In the genomic region with DNA sequence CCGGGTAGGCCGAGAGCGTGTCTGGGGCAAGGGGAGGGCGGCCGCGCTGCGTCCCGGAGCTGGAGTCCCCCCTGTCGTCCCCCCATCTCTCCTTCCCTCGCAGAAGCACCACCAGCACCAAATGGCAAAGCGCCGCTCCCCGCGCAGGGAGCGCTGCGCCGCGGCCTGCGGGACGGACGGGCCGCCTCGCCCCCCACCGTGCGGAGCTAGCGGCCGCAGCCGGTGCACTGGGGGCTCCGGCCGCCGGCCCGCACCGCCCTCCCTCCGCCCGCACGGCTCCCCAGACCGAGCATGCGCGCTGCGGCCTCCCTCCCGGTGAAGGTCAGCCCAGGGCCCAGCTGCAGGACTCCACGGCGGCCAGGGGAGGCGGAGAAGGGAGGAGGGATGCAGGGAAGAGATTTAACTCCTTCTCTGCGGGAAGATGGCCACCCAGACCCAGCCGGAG, we compare ENCODE assay signal across 8 mouse cellular contexts. TPM values are rescaled to one million over a fixed set of nuclear protein-coding genes. Genes with fewer than 3 reads are reported as not detected.
DNase-seq lines count a peak whose midpoint lies in the region; ATAC-seq and TF ChIP-seq lines count a peak whose summit lies in the region.

No protein-coding gene starts in this region.

- H3K4me2 ChIP-seq in embryonic facial prominence, embryonic 14.5 days (ENCODE audit: low read depth, low read length) = peak overlapping the region; percentile 79
- H3K4me2 ChIP-seq in heart, embryonic 13.5 days = peak overlapping the region; percentile 94
- H3K4me2 ChIP-seq in kidney, postnatal 0 days (ENCODE audit: low read length) = peak overlapping the region; percentile 55
- peak overlapping the region; percentile 43 for H3K4me2 ChIP-seq in liver, embryonic 16.5 days (ENCODE audit: low read depth, low read length)

- H3K9me3 ChIP-seq in embryonic facial prominence, embryonic 14.5 days (ENCODE audit: control insufficient read depth, low read length) = no peaks in the 10 kb centered on the region
- no peaks in the 10 kb centered on the region for H3K9me3 ChIP-seq in heart, embryonic 13.5 days
- no peaks in the 10 kb centered on the region for H3K9me3 ChIP-seq in kidney, postnatal 0 days (replicated peaks; ENCODE audit: low read length)
- H3K9me3 ChIP-seq in liver, embryonic 16.5 days (replicated peaks; ENCODE audit: control insufficient read depth, low read length) = no peaks in the 10 kb centered on the region

- H3K36me3 ChIP-seq in embryonic facial prominence, embryonic 14.5 days (ENCODE audit: control insufficient read depth, insufficient read depth, low read length) = no peaks in the 10 kb centered on the region
- H3K36me3 ChIP-seq in heart, embryonic 13.5 days = no peaks in the 10 kb centered on the region
- no peaks in the 10 kb centered on the region for H3K36me3 ChIP-seq in kidney, postnatal 0 days (ENCODE audit: insufficient read depth, low read length)
- H3K36me3 ChIP-seq in liver, embryonic 16.5 days (ENCODE audit: control insufficient read depth, insufficient read depth) = no peaks in the 10 kb centered on the region

- DNase-seq in 3T3-L1 (ENCODE audit: low read depth, low spot score) = peak; percentile 91
- DNase-seq in adrenal gland, postnatal 4 days (ENCODE audit: low spot score in 2 of 2) = peak; percentile 75 to 87
- peak; percentile 94 for DNase-seq in embryonic facial prominence, embryonic 14.5 days (ENCODE audit: low spot score)
- peak; percentile 97 for DNase-seq in kidney, postnatal 0 days (ENCODE audit: low spot score)
- peak; percentile 90 for DNase-seq in ovary, adult 18-20 months (ENCODE audit: low spot score)
- peak; percentile 92 for DNase-seq in yolk sac, embryonic 10.5 days (ENCODE audit: low spot score)

- WGBS in embryonic facial prominence, embryonic 14.5 days = 2% methylated on average over 19 of the region's 46 CpGs
- WGBS in heart, embryonic 13.5 days = under 1% methylated on average over 45 of the region's 46 CpGs
- under 1% methylated on average over 39 of the region's 46 CpGs for WGBS in kidney, postnatal 0 days
- WGBS in liver, embryonic 16.5 days (ENCODE audit: insufficient replicate concordance) = under 1% methylated on average over 45 of the region's 46 CpGs

- H3K27me3 ChIP-seq in embryonic facial prominence, embryonic 14.5 days (replicated peaks; ENCODE audit: control insufficient read depth, insufficient read depth, low read length) = no peaks in the 10 kb centered on the region
- H3K27me3 ChIP-seq in heart, embryonic 13.5 days (replicated peaks) = no peaks in the 10 kb centered on the region
- H3K27me3 ChIP-seq in kidney, postnatal 0 days (ENCODE audit: insufficient read depth, low read length) = no peaks in the 10 kb centered on the region
- H3K27me3 ChIP-seq in liver, embryonic 16.5 days (ENCODE audit: control insufficient read depth, insufficient read depth, low read depth, low read length) = peaks cover 69% of the 10 kb centered on the region

- peak overlapping the region; percentile 100 for H3K27ac ChIP-seq in embryonic facial prominence, embryonic 14.5 days (replicated peaks; ENCODE audit: low read depth, low read length)
- H3K27ac ChIP-seq in heart, embryonic 13.5 days (replicated peaks) = peak overlapping the region; percentile 100
- peak overlapping the region; percentile 93 for H3K27ac ChIP-seq in kidney, postnatal 0 days
- H3K27ac ChIP-seq in liver, embryonic 16.5 days (ENCODE audit: low read length) = no peak overlapping the region; the same call in 1 of the 2 replicates

- peaks cover 40% of the 10 kb centered on the region for H3K4me1 ChIP-seq in embryonic facial prominence, embryonic 14.5 days (ENCODE audit: control insufficient read depth, insufficient read depth, low read length)
- H3K4me1 ChIP-seq in heart, embryonic 13.5 days = peaks cover 68% of the 10 kb centered on the region
- peaks cover 36% of the 10 kb centered on the region for H3K4me1 ChIP-seq in kidney, postnatal 0 days (replicated peaks; ENCODE audit: insufficient read depth, low read length)
- H3K4me1 ChIP-seq in liver, embryonic 16.5 days (ENCODE audit: control insufficient read depth, low read depth, low read length) = peaks cover 3% of the 10 kb centered on the region; the same call in 1 of the 2 replicates

- H3K9ac ChIP-seq in embryonic facial prominence, embryonic 14.5 days (ENCODE audit: low read depth, low read length) = peak overlapping the region; percentile 90
- peak overlapping the region; percentile 96 for H3K9ac ChIP-seq in heart, embryonic 13.5 days
- H3K9ac ChIP-seq in kidney, postnatal 0 days (ENCODE audit: low read depth, low read length) = peak overlapping the region; percentile 82
- peak overlapping the region; percentile 48 for H3K9ac ChIP-seq in liver, embryonic 16.5 days (ENCODE audit: low read depth, low read length)

- peak; percentile 74 for ATAC-seq in embryonic facial prominence, embryonic 14.5 days (ENCODE audit: low read depth)
- peak; percentile 45; the same call in 1 of the 2 replicates for ATAC-seq in heart, embryonic 13.5 days (ENCODE audit: extremely low read depth, insufficient number of reproducible peaks, low FRiP score, low TSS enrichment)
- peak; percentile 72 for ATAC-seq in kidney, postnatal 0 days (replicated peaks; ENCODE audit: low FRiP score, low read depth)
- peak; percentile 71 for ATAC-seq in liver, embryonic 16.5 days (ENCODE audit: low read depth)

- peak; percentile 53; the same call in 1 of the 2 replicates for TF ChIP-seq CTCF in kidney, postnatal 0 days (IDR thresholded peaks at IDR 0.05; ENCODE audit: low read depth)

- peak overlapping the region; percentile 70 for H3K4me3 ChIP-seq in embryonic facial prominence, embryonic 14.5 days (ENCODE audit: low read depth, low read length)
- peak overlapping the region; percentile 77 for H3K4me3 ChIP-seq in heart, embryonic 13.5 days
- H3K4me3 ChIP-seq in kidney, postnatal 0 days (replicated peaks; ENCODE audit: low read depth, low read length) = peak overlapping the region; percentile 74
- peak overlapping the region; percentile 57 for H3K4me3 ChIP-seq in liver, embryonic 16.5 days (ENCODE audit: low read depth, low read length)

RNA-seq across cellular contexts. Expression of a gene that starts 18.1 kb away (rescaled TPM):
- 10 to 100 TPM; 59.1 to 68.4 TPM for total RNA-seq in adrenal gland, postnatal 4 days (2021)
- 21.2 and 23.4 TPM in 2 replicates for polyA plus RNA-seq in embryonic facial prominence, embryonic 14.5 days (2014; fragmentation: Nextera tagmentation; extraction: Ambion mirVana)
- polyA plus RNA-seq in heart, embryonic 13.5 days (2015; fragmentation: Nextera tagmentation; extraction: Ambion mirVana) = 16.1 and 16.6 TPM in 2 replicates
- polyA plus RNA-seq in kidney, postnatal 0 days (2015; fragmentation: Nextera tagmentation; extraction: Ambion mirVana) = 26.0 and 27.6 TPM in 2 replicates
- polyA plus RNA-seq in liver, embryonic 16.5 days (2015; fragmentation: Nextera tagmentation; extraction: Ambion mirVana) = 10.7 and 11.3 TPM in 2 replicates

RNA-seq across cellular contexts. Expression of a gene that starts 19.5 kb away (rescaled TPM):
- 10 to 100 TPM; 27.9 to 30.6 TPM for total RNA-seq in adrenal gland, postnatal 4 days (2021)
- 48.9 and 54.7 TPM in 2 replicates for polyA plus RNA-seq in embryonic facial prominence, embryonic 14.5 days (2014; fragmentation: Nextera tagmentation; extraction: Ambion mirVana)
- 54.5 and 58.5 TPM in 2 replicates for polyA plus RNA-seq in heart, embryonic 13.5 days (2015; fragmentation: Nextera tagmentation; extraction: Ambion mirVana)
- polyA plus RNA-seq in kidney, postnatal 0 days (2015; fragmentation: Nextera tagmentation; extraction: Ambion mirVana) = 16.4 and 19.7 TPM in 2 replicates
- polyA plus RNA-seq in liver, embryonic 16.5 days (2015; fragmentation: Nextera tagmentation; extraction: Ambion mirVana) = 0.55 and 1.3 TPM in 2 replicates

RNA-seq across cellular contexts. Expression of a gene that starts 27.4 kb away (rescaled TPM):
- total RNA-seq in adrenal gland, postnatal 4 days (2021) = 10 to 100 TPM; 54.7 to 59.8 TPM
- 83.7 and 96.3 TPM in 2 replicates for polyA plus RNA-seq in embryonic facial prominence, embryonic 14.5 days (2014; fragmentation: Nextera tagmentation; extraction: Ambion mirVana)
- polyA plus RNA-seq in heart, embryonic 13.5 days (2015; fragmentation: Nextera tagmentation; extraction: Ambion mirVana) = 66.7 and 70.7 TPM in 2 replicates
- 74.4 and 79.6 TPM in 2 replicates for polyA plus RNA-seq in kidney, postnatal 0 days (2015; fragmentation: Nextera tagmentation; extraction: Ambion mirVana)
- 36.2 and 36.9 TPM in 2 replicates for polyA plus RNA-seq in liver, embryonic 16.5 days (2015; fragmentation: Nextera tagmentation; extraction: Ambion mirVana)

RNA-seq across cellular contexts. Expression of a gene that starts 48.1 kb away (rescaled TPM):
- total RNA-seq in adrenal gland, postnatal 4 days (2021) = under 1 TPM in 1 of 2 experiments, not detected in 1; 0.11 TPM
- not detected in 2 replicates for polyA plus RNA-seq in embryonic facial prominence, embryonic 14.5 days (2014; fragmentation: Nextera tagmentation; extraction: Ambion mirVana)
- polyA plus RNA-seq in heart, embryonic 13.5 days (2015; fragmentation: Nextera tagmentation; extraction: Ambion mirVana) = 0.08 and 0.11 TPM in 2 replicates
- polyA plus RNA-seq in kidney, postnatal 0 days (2015; fragmentation: Nextera tagmentation; extraction: Ambion mirVana) = 0.12 and 0.19 TPM in 2 replicates
- polyA plus RNA-seq in liver, embryonic 16.5 days (2015; fragmentation: Nextera tagmentation; extraction: Ambion mirVana) = not detected in 2 replicates

Comparison
In these comparisons a context has a peak if more than half of its experiments do, and no peak if none do; other contexts are left out.
1. H3K4me2 ChIP-seq: peak in every context shown above with its lines; median percentile 94 in heart, embryonic 13.5 days; 79 in embryonic facial prominence, embryonic 14.5 days; 55 in kidney, postnatal 0 days; 43 in liver, embryonic 16.5 days.